Mouse (Mus musculus) C2C12 (cell line): Measurements from ENCODE around the gene Il1r1.

Experiments
- CTCF ChIP-seq: IDR thresholded peaks from one replicate; pipeline ENCODE4 v1.5.1; 2011; ENCODE audit not compliant: control insufficient read depth, insufficient read depth, insufficient read length
- MAX ChIP-seq: IDR thresholded peaks from one replicate; pipeline ENCODE4 v1.6.1; 2011; ENCODE audit warnings: mild to moderate bottlenecking, control low read depth
- MYOD1 ChIP-seq: IDR thresholded peaks from one replicate; pipeline ENCODE4 v1.6.1; 2011; ENCODE audit warnings: low read depth; ENCODE audit not compliant: control insufficient read depth, insufficient read length
- MYOG ChIP-seq: IDR thresholded peaks from one replicate; pipeline ENCODE4 v1.6.1; 2011; ENCODE audit not compliant: control insufficient read depth, insufficient read length; ENCODE audit errors: extremely low read depth

- no peak for TF ChIP-seq MYOG
- TF ChIP-seq CTCF = no peak
- no peak for TF ChIP-seq MAX
- TF ChIP-seq MYOD1 = peak; percentile 38
Observed at GRCm38 (mm10) chr1:40362784-40363183, 137.9 kb downstream of the Il1r1 start.
